Mouse (Mus musculus): ENCODE data around the gene Sptlc3. TPM values are rescaled to one million over a fixed set of nuclear protein-coding genes. Genes with fewer than 3 reads are reported as not detected.

The Sptlc3 gene
- not detected for total RNA-seq (2021)
- long read RNA-seq, experiment 1 = 0 reads
- long read RNA-seq, experiment 2 = 0 reads

DNA sequence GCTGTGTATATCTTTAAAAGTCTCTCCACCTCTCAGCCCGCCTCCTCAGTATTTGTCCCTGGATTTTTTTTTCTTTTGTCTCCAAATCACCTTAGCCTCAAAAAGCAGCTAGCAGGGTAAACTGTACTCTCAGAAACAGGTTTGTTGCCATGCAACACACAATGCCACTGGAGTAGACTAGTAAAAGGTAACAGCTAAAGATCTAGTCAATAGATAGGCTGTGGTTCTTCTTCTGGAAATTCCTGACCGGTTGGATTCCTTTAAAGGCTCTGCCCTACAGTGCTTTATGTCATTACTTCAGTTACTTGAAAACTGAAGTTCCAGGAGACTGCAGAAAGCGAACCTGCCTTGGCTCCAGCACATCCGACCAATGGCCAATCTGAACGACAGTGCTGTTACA is at the start of gene Sptlc3:
Sptlc3 (plus strand) TSS at position 78 of the 400 bp plus-strand sequence.
- intact Hi-C loops (cut with DNase I) = no loop called here
- no peak for DNase-seq

DNA sequence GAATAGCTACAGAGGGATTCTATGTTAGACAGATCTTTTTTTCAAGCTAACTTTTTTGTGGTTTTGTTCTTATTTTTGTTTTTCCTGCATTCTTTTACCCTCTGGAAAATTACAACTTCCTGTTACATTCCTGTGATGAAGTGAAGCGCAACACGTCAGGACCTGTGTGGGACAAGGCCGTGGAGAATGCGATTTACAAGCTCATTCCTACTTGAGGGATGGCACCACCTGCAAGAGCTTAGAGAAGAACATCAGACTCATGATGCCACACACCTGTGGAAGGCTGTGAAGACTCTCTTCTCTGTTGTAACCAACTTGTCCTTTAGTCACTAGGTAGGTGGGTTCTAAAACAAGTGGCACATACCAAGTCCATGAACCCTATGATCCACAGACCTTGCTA is 26.0 kb upstream of the Sptlc3 start:
- intact Hi-C loops (cut with DNase I) = no loop called here
- no peak for DNase-seq

DNA sequence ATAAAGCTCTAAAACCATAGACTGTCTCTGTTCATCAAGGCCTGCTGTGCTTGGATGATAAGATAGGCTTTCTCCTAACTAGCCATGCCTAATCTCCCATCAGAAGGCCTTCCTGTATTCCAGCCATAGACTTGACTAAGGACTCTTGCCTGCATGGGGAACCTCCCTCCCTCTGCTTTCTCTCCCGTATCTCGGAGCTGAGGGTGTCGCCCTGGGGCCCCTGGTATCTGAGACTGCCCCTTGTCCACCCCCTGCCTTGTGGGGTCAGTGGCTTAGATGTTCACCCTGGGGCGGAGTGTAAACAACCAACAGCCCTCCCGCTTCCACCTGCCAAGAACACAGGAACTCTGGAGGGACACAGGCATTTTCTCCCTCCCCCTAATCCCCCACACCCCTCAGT is 5.0 kb upstream of the Sptlc3 start:
- intact Hi-C loops (cut with DNase I) = no loop called here
- DNase-seq = no peak

DNA sequence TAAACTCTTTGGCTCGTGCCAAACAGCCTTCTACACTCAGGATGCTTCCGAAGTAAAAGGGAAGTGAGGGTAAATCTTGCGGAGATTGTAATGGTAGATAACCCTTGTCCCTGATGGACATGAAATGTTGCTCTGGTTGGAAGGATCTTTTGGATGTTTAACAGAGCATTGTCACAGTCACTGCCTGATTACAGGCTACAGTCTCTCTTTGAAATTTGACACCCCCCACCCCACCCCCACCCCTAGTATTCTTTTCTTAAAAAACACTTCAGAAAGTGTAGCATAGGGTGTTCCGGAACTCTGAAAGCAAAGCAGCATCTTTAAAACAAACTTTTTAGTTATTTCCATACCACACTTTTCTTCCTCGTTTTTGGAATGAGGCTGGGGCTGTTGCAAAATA is 916 bp downstream of the Sptlc3 start:
- no peak for DNase-seq
- intact Hi-C loops (cut with DNase I) = no loop called here

DNA sequence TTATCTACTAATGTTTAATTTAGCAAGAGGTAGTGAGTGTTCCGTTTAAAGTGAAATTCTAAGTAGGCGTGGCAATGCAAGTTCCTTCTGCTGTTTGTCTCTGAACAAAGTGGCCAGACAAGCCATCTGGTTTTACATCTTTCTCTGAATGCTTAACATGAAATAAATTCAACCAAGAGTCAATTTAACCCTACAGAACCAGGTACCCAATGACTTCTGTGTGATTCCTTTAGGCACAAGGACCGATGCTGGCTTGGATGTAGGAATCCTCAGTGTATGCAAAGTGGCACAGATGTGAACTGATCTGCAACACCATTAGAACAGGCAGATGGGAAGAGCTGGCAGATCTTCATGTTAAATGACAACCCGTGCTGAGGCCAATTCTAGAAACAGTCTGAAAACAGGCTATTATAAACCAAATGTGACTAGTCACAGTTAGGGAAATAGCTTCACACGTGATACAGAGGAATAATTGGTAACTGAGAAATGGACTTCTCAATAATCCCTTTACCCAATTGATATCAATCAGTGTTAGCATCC is 68.3 kb downstream of the Sptlc3 start:
- intact Hi-C loops (cut with DNase I) = no loop called here
- DNase-seq = no peak

DNA sequence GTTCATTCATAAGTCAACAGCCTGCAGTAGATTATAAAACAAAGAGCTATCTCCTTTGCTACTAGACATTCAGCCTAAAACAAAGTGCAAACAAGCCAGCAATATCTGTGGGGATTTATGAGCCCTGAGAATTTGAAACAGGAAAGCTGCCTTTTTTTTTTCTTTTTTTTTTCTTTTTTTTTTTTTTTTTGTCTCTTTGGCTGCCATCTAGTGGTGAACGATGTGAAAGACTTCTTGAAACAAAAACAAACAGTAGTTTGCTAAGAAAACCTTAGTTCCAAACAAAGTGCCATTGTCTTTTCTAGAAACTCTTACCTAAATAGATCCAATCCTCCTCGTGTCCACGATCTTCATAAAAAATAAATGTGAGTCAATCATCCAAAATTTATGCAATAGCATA is 85.6 kb downstream of the Sptlc3 start:
- no peak for DNase-seq
- intact Hi-C loops (cut with DNase I) = loop anchor here (5.0 kb wide), 1 partner anchor 197 kb away; no protein-coding TSS in a partner anchor

DNA sequence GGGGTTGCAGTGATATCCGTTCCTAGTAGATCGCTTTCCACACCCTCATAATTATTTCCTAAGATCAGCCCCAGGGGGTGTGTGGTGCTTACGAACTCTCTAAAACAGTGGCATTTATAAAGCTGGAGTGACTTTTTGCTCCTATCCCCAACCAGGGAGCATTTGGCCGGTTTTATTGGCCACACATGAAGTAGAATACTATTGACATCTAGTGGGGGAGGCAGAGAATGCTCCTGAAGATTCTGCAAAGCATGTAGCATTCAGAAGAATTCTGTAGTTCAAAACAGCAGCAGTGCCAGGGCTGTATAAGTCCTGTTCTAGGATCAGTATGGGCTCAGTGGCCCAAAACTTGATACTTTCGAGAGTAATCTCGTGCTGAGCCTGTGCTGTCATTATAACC is 89.1 kb downstream of the Sptlc3 start:
- intact Hi-C loops (cut with DNase I) = no loop called here
- no peak for DNase-seq

DNA sequence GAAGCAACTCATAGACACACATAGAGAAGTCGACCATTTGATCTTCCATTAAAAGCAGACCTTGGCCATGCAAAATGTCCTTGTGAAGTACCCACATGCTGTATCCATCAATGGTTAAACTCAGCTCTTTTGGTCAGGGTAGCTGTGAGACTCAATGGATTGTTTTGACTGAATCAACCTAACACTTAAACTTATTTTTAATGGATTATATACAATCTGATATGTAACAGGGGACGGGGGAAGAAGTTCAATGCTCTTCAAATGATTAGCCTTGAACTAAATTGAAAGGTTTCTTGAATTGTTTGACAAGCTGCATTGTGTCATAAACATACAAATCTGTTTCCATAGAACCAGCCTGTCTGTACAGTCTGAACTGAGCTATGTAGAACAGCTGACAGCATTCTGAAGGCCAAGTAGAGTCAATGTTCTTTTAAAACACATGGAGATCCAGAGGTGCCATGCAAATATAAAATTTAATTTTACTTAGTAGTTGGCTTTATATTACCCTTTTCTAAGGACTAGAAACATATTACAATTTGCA is 94.0 kb downstream of the Sptlc3 start:
- intact Hi-C loops (cut with DNase I) = no loop called here
- DNase-seq = no peak

DNA sequence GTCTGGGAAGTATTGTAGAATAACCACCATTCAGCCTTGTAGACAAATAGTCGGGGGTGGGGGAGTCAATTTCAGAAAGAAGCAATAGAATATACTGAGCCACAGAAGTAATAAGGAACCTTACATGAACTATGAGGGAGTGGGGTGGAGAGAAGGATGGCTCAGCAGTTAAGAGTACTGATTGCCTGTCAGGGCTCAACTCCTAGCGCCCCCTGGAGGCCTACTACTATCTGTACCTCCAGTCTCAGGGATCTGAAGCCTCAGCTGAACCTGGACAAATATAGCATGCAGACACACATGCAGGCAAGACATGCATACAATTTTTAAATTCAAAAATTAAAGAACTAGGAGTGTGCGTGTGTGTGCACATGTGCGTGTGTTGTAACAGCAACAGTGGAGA is 96.2 kb downstream of the Sptlc3 start:
- intact Hi-C loops (cut with DNase I) = loop anchor here (2.0 kb wide), 1 partner anchor 133 kb away; no protein-coding TSS in a partner anchor
- no peak for DNase-seq

DNA sequence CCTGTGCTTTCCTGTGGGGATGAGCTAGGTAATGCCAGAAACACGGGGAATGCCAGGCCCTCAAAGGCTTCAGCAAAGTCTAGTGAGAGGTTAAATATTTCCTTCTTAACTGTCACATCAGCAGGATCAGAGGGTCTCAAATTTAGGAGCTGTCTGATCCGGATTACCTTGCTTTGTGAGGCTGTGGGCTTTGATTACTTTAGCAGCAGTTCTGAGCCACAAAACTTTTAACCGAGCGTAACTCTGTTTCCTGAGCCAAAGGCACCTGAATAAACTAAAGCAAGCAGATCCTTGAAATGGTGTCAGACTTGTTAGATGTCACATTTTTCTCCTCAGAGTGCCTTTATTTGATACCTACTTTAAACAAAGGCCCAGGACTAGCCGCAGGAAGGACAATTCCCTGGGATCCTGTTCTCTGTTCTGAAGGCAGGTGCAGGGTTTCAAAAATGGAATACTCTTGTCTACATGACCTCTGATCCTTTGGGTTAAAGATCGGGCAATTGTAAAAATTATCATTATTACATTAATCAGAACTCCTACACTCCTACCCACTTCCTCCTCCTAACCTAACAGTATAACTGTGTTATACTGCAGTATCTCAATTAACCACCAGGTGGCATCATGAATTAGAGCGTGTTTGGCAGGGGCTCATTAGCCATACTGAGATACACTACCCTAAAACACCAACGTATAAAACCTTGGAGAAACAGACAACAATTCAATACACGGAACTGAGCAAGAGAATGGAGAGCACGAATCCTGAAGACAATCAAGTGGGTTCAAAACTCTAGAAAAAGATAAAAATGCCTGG is 97.4 kb downstream of the Sptlc3 start:
- intact Hi-C loops (cut with DNase I) = loop anchor here (2.0 kb wide), 1 partner anchor 132 kb away; no protein-coding TSS in a partner anchor
- DNase-seq = no peak

DNA sequence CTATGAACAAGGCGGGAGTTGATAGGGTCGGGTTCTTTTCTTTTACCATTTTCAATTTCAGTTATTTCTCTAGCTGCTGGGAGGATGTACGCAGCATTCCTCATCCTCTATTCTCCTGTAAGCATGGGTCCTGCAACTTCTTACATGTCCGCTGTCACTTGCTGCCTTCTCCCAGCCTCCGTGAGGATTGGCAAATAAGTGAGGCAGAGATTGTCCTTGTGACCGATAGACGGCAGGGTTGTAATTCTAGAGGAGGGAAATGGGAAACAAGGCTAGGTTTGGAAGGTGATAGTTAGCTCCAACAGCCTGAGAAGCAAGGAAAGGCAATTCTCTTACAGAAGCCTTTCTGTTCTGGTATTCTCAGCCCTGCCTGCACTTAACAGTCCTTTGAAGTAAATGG is 98.4 kb downstream of the Sptlc3 start:
- no peak for DNase-seq
- intact Hi-C loops (cut with DNase I) = no loop called here

DNA sequence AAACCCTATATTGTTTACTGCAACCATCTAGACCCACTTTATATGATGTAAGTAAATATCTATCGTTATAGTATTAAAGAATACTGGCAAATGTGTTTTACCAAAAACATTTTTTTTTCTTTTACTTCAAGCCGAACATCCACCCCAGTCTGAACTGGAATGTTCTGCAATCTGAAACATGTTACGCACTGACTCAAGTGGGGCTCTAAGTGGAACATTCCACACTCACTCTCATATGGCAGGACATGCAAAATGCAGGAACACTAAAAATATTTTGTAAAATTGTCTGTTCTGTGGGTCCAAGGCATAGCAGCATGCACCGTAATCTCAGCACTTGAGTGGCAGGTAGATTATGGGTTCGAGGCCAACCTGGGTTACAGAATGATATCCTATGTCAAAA is 103.5 kb downstream of the Sptlc3 start:
- DNase-seq = no peak
- intact Hi-C loops (cut with DNase I) = no loop called here

DNA sequence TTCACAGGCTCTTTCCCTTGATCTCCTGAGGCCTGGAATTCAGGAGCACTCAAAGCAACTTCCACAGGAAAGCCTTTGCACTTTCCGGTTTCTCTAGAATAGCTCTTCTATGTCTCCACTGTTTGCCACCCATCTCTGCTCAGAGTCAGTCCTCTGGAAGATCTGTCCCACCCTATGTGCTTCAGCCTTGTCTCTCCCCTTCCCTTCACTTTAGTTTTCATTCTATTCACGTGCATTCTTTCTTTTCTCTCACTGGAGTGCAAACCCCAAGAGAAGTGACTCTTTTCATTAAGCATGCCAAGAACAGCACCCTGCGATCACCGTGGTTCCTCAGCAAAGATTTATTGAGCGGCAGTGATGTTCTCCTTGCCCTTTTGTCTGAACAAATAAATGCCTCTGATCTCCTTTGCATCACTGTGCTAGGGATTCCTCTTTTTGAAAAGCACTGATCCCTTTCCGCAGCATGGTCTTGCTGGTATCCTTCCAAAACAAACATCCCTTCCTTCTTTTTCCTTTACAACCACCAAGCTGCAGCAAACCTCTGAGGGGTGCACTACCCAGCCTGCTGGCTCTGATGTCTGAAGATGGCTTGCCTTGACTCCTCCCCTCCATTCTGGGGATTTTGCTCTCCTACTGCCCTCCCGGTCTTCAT is 108.0 kb downstream of the Sptlc3 start:
- DNase-seq = no peak
- intact Hi-C loops (cut with DNase I) = no loop called here

DNA sequence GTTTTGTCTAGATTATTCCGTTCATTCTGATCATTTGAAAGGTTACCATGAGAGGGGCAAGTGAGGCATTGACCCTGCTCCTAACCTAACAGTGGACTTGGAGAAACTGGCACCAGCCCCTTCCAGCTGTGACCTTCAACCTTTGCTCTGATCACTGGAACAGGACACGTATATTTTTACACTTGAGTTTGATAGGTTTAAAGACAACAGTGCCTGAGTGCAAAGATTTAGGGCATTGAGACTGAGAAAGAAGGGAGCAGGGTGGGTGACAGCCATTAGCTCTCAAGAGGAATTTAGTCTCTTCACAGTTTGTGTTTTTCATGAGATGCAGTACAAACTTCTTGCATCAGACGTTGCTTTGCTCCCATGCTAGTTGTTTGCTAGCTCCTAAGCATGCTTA is 114.5 kb downstream of the Sptlc3 start:
- no peak for DNase-seq
- intact Hi-C loops (cut with DNase I) = no loop called here

DNA sequence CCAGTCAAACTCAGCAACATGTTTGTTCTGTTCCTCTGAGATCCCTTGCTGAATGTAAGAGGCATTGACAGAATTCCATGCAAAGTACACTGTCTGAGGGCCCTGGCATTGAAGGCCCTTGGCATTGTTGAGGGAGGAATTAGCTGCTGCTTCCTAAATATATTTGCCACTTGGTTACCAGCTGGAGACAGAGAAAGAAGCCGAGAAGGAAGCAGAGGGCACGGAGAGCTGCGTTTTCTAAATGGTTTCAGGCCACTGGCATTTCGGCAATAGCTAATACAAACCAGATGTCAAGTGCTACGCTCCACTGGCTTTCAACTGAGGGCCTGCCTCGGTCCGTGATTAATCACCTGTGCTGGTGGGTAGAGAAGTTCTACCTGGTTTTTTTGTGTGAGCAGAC is 115.1 kb downstream of the Sptlc3 start:
- DNase-seq = no peak
- intact Hi-C loops (cut with DNase I) = no loop called here

DNA sequence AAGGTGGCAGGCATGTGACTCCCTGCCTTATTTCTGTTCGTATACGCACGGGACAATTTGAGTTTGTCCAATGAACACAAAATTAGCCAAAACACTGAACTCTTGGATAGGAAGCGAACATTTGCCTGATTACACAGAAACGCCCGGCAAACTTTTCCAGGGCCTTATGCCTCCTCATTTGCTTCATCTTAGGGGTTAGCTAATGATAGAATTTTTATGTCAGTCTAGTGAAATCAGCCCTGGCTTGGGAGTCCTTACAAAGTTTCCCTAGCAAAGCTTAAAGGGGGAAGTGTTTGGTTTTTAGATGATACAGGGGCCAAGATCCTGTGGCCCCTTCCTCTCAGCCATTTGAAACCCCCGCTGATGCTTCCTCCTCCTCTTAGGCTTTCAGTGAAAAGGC is 115.5 kb downstream of the Sptlc3 start:
- no peak for DNase-seq
- intact Hi-C loops (cut with DNase I) = no loop called here

DNA sequence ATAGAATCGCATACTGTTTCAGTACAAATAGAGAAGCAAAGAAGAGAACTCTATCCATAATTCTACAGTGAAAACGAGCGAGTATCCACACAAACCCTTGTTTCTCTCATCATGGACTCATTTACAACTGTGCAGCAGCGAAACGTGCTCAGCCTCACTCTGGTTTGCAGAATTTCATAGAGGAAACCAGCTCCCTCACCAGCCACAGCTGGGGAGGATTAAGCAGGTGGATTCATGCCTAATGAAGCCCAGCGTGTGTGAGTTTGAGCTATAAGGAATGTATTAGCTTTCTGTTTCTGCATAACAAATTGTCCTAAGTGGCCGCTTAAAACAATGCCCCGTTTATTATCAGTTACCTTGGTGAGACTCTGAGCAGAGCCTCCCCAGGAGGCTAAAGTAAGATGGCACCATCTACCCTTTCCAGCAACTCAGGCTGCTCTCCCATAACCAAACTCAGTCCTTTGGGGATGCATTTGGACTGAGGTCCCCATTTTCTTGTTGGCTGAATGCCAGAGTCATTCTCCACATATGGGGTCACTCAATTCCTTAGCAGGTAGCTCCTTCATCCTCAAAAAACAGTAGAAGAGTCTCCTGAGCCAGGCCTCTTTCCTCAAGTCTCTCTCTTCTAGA is 116.1 kb downstream of the Sptlc3 start:
- no peak for DNase-seq
- intact Hi-C loops (cut with DNase I) = no loop called here

DNA sequence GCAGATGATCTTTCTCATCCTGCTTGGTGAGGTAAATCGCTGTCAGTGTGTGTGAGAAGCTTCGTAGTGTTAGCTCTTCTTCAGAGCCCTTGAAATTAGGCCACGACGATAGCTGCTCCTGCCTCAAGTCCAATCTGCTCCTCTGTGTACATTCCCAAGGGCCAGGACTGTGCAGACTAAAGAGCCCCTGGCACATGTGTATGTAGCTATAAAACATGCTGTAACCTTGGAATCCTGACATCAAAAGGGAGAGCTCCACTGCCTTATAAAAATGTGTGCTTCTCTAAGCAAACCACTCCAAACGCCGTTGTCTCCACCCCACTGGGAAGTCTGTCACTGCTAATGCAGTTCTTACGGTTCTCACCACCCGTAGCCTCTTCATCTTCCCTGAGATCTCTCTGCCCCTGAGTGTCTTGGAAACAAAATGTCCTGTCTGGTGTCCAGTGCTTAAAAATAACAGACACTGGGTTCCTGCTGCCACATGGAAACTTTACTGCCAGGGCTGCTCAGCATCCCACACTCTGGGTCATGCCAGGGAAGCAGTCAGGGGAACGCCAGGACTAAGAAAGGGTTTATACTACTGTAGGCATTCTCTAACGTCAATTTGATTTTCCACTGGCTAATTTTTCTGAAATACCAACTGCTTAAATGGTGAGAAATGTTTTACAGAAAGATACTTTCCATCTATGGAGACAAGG is 118.8 kb downstream of the Sptlc3 start:
- no peak for DNase-seq
- intact Hi-C loops (cut with DNase I) = no loop called here

DNA sequence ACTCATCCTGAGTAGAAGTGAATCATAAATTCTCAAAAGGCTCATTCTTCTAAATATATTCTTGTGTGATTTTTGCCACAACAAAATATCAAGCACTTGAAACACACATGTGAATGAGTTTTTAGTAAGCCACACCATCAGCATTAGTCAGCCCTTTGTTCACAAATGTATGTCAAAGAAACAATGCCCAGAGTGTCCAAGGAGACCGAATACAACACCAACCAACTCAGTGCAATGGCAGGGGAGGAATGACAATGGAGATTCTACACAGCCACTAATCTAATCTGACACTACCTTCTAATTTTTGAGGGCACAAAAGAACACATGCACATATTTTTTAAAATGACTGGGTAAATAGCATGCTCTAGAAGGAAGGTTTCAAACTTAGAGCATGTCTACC is 132.8 kb downstream of the Sptlc3 start:
- no peak for DNase-seq
- intact Hi-C loops (cut with DNase I) = no loop called here

DNA sequence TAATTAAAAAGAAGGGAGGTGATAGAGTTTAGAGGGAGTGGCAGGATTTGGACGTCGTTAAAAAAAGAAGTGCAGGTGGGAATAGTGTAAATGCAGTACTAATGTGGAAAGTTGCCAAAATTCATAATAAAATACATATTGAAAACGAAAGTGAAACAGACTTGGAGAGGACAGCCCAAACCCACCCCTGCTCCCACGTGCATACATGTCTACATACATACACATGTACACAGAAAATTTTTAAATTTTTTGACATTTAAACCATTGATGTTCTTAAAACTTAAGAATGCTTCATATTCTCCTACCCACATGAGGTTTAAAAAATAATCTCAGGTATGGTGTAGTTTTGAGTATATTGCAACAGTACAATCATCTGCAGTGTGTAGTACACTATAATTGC is 135.0 kb downstream of the Sptlc3 start:
- DNase-seq = no peak
- intact Hi-C loops (cut with DNase I) = no loop called here

Data from gastrocnemius, postnatal 36 days (tissue).